Mouse (Mus musculus): ENCODE data around the gene Rnf38.

GRCm38 (mm10) chr4:44104195-44104917 is 129.2 kb downstream of the Rnf38 start:
- TF ChIP-seq EP300 (IDR thresholded peaks at IDR 0.05; ENCODE audit: low read depth in 1 of 2, low read length in 2 of 2) (no peak), CTCF (IDR thresholded peaks at IDR 0.05 in 2 of 3, conservative IDR thresholded peaks at IDR 0.05 in 1 of 3; ENCODE audit: control insufficient read depth in 1 of 3, insufficient read depth in 1 of 3, low read depth in 2 of 3, low read length in 3 of 3, poor library complexity in 1 of 3, severe bottlenecking in 1 of 3) (no peak), MAX (IDR thresholded peaks at IDR 0.05; ENCODE audit: low read length) (no peak), TAL1 (IDR thresholded peaks at IDR 0.05; ENCODE audit: low read length) (no peak), POLR2A (IDR thresholded peaks at IDR 0.05; ENCODE audit: control insufficient read depth in 1 of 2, insufficient read depth in 1 of 2, low read depth in 1 of 2, low read length in 2 of 2, poor library complexity in 1 of 2) (no peak), ELF1 (IDR thresholded peaks at IDR 0.05; ENCODE audit: low read depth, low read length) (no peak), MAFK (IDR thresholded peaks at IDR 0.05; ENCODE audit: borderline replicate concordance, low read depth, low read length) (no peak), USF2 (IDR thresholded peaks at IDR 0.05; ENCODE audit: borderline replicate concordance in 1 of 2, insufficient read depth in 1 of 2, low read depth in 1 of 2, low read length in 2 of 2) (no peak), TCF12 (IDR thresholded peaks at IDR 0.05; ENCODE audit: low read depth, low read length) (no peak), SIN3A (IDR thresholded peaks at IDR 0.05; ENCODE audit: low read length) (no peak)

Data from MEL (cell line).